Comparison of ENCODE assay signal across 11 mouse cellular contexts in the genomic region with DNA sequence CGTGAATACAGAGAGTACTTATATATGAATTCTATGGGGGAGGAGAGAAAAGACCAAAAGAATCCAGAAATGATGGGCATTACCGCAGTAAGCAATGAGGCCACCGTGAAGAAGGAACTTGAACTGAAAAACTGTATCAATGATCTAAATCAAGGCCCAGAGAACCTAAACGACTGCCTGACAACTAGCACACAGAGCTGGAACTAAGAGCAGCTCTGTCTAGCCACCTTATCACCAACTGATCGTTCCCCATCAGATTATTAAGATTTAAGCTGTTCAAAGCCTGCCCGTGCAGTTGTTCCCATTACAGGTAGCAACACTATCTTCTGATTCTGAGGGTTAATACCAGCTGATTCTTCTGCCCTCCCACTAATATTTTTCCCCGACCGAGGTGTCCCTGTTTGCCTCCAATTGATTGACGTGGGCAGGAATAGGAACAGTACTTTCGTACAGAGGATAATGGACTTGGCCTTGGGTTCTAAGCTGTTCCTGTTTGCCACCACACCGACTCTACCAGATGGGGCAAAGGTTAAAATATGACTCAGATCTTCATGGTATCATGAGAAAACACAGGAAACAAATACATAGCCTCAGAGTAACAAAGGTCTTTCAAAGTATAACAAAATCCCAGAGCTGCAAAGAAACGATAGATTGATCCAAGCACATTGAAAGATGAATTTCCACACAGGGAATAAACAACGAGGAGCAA. TPM values are rescaled to one million over a fixed set of nuclear protein-coding genes. Genes with fewer than 3 reads are reported as not detected.
"Had no signal": no experiment of that assay in that cellular context is flagged by ENCODE, and none has a peak within 500 bp of the region (broad histone marks: within the 10 kb centered on the region; RNA-seq: fewer than 3 reads in every experiment).

No protein-coding gene starts in this region.

- H3K36me3 ChIP-seq: limb, embryonic 13.5 days; liver, embryonic 13.5 days; midbrain, embryonic 13.5 days had no signal

- H3K9me3 ChIP-seq: limb, embryonic 13.5 days; liver, embryonic 13.5 days; midbrain, embryonic 13.5 days had no signal

- H3K27ac ChIP-seq: left cerebral cortex, adult 2 months; limb, embryonic 13.5 days; liver, embryonic 13.5 days; midbrain, embryonic 13.5 days had no signal

- ATAC-seq: midbrain, embryonic 13.5 days had no signal

- H3K4me1 ChIP-seq: midbrain, embryonic 13.5 days had no signal

- H3K4me2 ChIP-seq: liver, embryonic 13.5 days; midbrain, embryonic 13.5 days had no signal

- H3K27me3 ChIP-seq: liver, embryonic 13.5 days; midbrain, embryonic 13.5 days had no signal

- H3K4me3 ChIP-seq: left cerebral cortex, adult 2 months; limb, embryonic 13.5 days; liver, embryonic 13.5 days; midbrain, embryonic 13.5 days had no signal

- H3K9ac ChIP-seq: limb, embryonic 13.5 days; liver, embryonic 13.5 days; midbrain, embryonic 13.5 days had no signal

- DNase-seq: kidney, adult 9 months; liver, embryonic 13.5 days; lung, adult 18-20 months; right cerebral cortex, postnatal 25 days; thymus, adult 2 months; thymus, postnatal 25 days had no signal

RNA-seq across cellular contexts. Expression of gene Ccdc146, which starts 40.1 kb away (rescaled TPM):
- total RNA-seq: megakaryocyte-erythroid progenitor cell, adult 5-6 weeks had no signal
- polyA plus RNA-seq: large intestine, adult 2 months; limb, embryonic 13.5 days; liver, embryonic 13.5 days; thymus, adult 2 months had no signal
